Mouse (Mus musculus): ENCODE measurements around the gene Olfr3. TPM values are rescaled to one million over a fixed set of nuclear protein-coding genes. Genes with fewer than 3 reads are reported as not detected.

The Olfr3 gene
- total RNA-seq (2021) = not detected
- long read RNA-seq, experiment 1 = 0 reads
- long read RNA-seq, experiment 2 = 0 reads

DNA sequence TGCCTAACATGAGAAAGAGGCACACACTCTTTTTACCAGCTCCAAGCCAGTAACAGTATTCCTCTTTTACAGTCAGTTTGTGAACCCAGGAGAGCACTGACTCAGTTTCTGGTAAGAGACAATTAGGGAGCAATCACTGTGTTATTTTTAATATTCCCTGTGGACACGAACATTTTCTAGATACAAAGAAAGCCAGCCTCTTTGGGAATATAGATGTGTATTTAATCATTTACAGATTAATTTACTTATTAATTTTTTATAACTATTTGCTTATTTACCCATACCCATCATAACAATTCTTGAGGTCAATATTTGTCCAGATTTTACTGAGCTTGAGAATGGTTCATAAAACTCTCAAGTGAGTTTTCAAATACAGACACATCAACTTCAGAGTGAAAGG is at the start of gene Olfr3:
Olfr3 (minus strand) TSS at position 101 of the 400 bp plus-strand sequence.
- intact Hi-C loops (cut with DNase I) = no loop called here
- DNase-seq = no peak

DNA sequence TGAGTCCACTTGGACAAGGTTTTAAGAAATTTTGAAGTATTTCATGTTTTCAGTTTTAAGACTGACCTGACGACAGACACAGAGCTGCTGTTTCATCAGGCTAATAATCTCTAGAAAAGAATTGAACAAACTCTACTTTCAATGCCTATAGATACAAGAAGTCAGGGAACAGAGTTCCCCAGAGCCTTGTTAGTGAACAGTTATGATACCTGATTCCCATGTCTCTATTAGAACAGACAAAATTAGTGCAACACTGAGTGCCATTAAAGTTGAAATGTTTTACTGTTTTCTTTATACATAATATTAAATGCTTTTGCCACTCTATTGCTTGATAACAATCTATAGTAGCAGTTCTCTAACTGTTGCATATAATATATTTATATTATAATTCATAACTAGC is 45.7 kb upstream of the Olfr3 start, which contains the start of gene Olfr351:
Olfr351 (minus strand) TSS at position 101 of the 400 bp plus-strand sequence.
- intact Hi-C loops (cut with DNase I) = no loop called here

DNA sequence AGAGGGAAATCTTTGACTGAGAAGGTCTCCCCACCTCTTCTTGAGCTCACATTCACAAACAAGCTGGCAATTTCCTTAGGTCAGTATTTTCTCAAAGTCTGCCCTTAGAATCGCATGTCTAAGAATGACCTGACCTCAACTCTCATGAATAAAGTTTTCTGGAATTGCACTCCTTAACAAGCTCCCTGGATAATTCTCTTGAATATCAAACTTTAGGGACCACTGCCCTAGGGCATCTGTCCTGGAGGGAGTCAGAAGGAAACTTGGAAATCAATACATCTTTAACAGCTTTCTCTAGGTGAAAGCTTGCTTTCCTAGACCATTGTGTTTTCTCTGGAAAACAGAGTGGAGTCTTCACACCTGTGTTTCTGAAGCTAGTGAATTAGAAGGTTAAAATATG is 29.2 kb upstream of the Olfr3 start, which contains the start of gene Olfr350:
Olfr350 (plus strand) TSS at position 301 of the 400 bp plus-strand sequence.
- no peak for DNase-seq
- intact Hi-C loops (cut with DNase I) = no loop called here

More for the DNA sequence above, 45.7 kb upstream of the Olfr3 start, which contains the start of gene Olfr351:
- DNase-seq = no peak

DNA sequence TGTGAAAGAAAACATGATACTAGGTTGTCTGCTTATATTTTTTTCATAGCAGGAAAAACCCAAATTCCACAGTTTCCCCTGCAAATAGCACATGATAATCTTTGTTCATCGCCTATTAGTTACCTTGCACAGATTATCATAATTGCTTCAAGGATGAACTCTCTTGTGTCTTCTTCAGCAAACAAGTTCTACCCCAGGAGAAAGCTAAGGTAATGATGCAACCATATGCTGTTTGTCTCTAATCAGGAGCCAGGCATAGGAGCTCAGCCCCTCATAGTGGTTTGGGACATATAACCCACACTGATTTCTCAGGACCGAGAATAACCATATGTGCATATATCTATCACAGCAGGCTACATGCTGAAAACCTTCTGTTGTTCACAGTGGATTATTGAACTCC is 26.6 kb downstream of the Olfr3 start, which contains the start of gene Olfr50:
Olfr50 (plus strand) TSS at position 301 of the 400 bp plus-strand sequence.
- intact Hi-C loops (cut with DNase I) = no loop called here

DNA sequence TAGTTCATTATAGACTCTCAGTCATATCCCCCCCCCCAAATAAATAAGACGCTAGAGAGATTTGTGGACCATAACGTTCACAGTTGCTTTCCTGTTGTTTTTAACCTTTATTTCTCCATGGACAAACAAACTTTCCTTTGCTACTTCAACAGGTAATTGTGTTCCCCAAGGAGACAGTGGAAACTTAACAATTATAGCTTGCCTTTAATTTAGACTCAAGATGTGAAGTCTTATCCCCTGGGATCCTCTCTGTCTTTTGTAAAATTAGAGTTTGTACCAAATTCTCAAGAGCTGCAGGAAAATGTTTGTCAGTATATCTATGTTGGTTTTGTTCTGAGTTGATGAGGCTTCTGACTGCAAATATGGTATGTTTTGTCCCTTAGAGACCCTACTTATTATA is 32.9 kb downstream of the Olfr3 start, which contains the start of gene Olfr348:
Olfr348 (plus strand) TSS at position 301 of the 400 bp plus-strand sequence.
- intact Hi-C loops (cut with DNase I) = no loop called here

More for the DNA sequence above, 26.6 kb downstream of the Olfr3 start, which contains the start of gene Olfr50:
- DNase-seq = no peak

More for the DNA sequence above, 32.9 kb downstream of the Olfr3 start, which contains the start of gene Olfr348:
- DNase-seq = no peak

Other genes with a start within 250 kb of the Olfr3 start
- gene Olfr345, start 177.0 kb downstream of the Olfr3 start, total RNA-seq (2021) = not detected
- not detected for gene Olfr346, start 131.2 kb downstream of the Olfr3 start, total RNA-seq (2021)
- not detected for gene Olfr347, start 85.1 kb downstream of the Olfr3 start, total RNA-seq (2021)
- gene Olfr348, start 32.8 kb downstream of the Olfr3 start, total RNA-seq (2021) = not detected
- not detected for gene Olfr50, start 26.5 kb downstream of the Olfr3 start, total RNA-seq (2021)
- not detected for gene Olfr350, start 29.3 kb upstream of the Olfr3 start, total RNA-seq (2021)
- gene Olfr351, start 45.6 kb upstream of the Olfr3 start, total RNA-seq (2021) = not detected
- gene Olfr352, start 51.4 kb upstream of the Olfr3 start, total RNA-seq (2021) = not detected
- not detected for gene Olfr353, start 75.9 kb upstream of the Olfr3 start, total RNA-seq (2021)
- not detected for gene Olfr354, start 88.6 kb upstream of the Olfr3 start, total RNA-seq (2021)
- not detected for gene Olfr355, start 111.9 kb upstream of the Olfr3 start, total RNA-seq (2021)
- not detected for gene Olfr356, start 120.1 kb upstream of the Olfr3 start, total RNA-seq (2021)
- not detected for gene Olfr357, start 176.8 kb upstream of the Olfr3 start, total RNA-seq (2021)
- not detected for gene Olfr358, start 192.3 kb upstream of the Olfr3 start, total RNA-seq (2021)
- not detected for gene Olfr360, start 248.7 kb upstream of the Olfr3 start, total RNA-seq (2021)

All from gastrocnemius, postnatal 36 days (tissue).